Mouse (Mus musculus): ENCODE measurements around the gene Hgd. TPM values are rescaled to one million over a fixed set of nuclear protein-coding genes. Genes with fewer than 3 reads are reported as not detected.

Gene Hgd
- total RNA-seq, 2 experiments from 2014 or later: not detected

GRCm38 (mm10) chr16:37575325-37575724 is 4.6 kb upstream of the Hgd start:
- intact Hi-C loops (cut with DNase I): no loop called here
- DNase-seq (ENCODE audit: low spot score in 2 of 2): no peak

- DNase-seq (ENCODE audit: low spot score in 2 of 2): no peak
Observed at GRCm38 (mm10) chr16:37579591-37579990, 362 bp upstream of the Hgd start.

GRCm38 (mm10) chr16:37580651-37581050 is 698 bp downstream of the Hgd start:
- intact Hi-C loops (cut with DNase I): no loop called here
- no peak for DNase-seq (ENCODE audit: low spot score in 2 of 2)

More at GRCm38 (mm10) chr16:37579591-37579990, 362 bp upstream of the Hgd start:
- intact Hi-C loops (cut with DNase I): no loop called here

GRCm38 (mm10) chr16:37581901-37582300 is 1.9 kb downstream of the Hgd start:
- intact Hi-C loops (cut with DNase I): no loop called here
- DNase-seq (ENCODE audit: low spot score in 2 of 2): no peak

GRCm38 (mm10) chr16:37583306-37583705 is 3.4 kb downstream of the Hgd start:
- no peak for DNase-seq (ENCODE audit: low spot score in 2 of 2)
- intact Hi-C loops (cut with DNase I): no loop called here

GRCm38 (mm10) chr16:37583801-37584200 is 3.8 kb downstream of the Hgd start:
- DNase-seq (ENCODE audit: low spot score in 2 of 2): peak in 1 of 2 experiments; percentile 31
- intact Hi-C loops (cut with DNase I): no loop called here

- peak; percentile 58 to 65 for DNase-seq (ENCODE audit: low spot score in 2 of 2)
- intact Hi-C loops (cut with DNase I): no loop called here
Observed at GRCm38 (mm10) chr16:37584218-37585035, 4.5 kb downstream of the Hgd start.

- intact Hi-C loops (cut with DNase I): no loop called here
- DNase-seq (ENCODE audit: low spot score in 2 of 2): no peak
Observed at GRCm38 (mm10) chr16:37585129-37585563, 5.2 kb downstream of the Hgd start.

GRCm38 (mm10) chr16:37590921-37591320 is 11.0 kb downstream of the Hgd start:
- DNase-seq (ENCODE audit: low spot score in 2 of 2): no peak
- intact Hi-C loops (cut with DNase I): no loop called here

- DNase-seq (ENCODE audit: low spot score in 2 of 2): no peak
- intact Hi-C loops (cut with DNase I): no loop called here
Observed at GRCm38 (mm10) chr16:37591551-37591950, 11.6 kb downstream of the Hgd start.

GRCm38 (mm10) chr16:37597412-37597811 is 17.5 kb downstream of the Hgd start:
- intact Hi-C loops (cut with DNase I): no loop called here

GRCm38 (mm10) chr16:37598463-37598862 is 18.5 kb downstream of the Hgd start:
- intact Hi-C loops (cut with DNase I): no loop called here
- DNase-seq (ENCODE audit: low spot score in 2 of 2): no peak

More at GRCm38 (mm10) chr16:37597412-37597811, 17.5 kb downstream of the Hgd start:
- no peak for DNase-seq (ENCODE audit: low spot score in 2 of 2)

- intact Hi-C loops (cut with DNase I): no loop called here
- no peak for DNase-seq (ENCODE audit: low spot score in 2 of 2)
Observed at GRCm38 (mm10) chr16:37599326-37599725, 19.4 kb downstream of the Hgd start.

- intact Hi-C loops (cut with DNase I): no loop called here
- DNase-seq (ENCODE audit: low spot score in 2 of 2): no peak
Observed at GRCm38 (mm10) chr16:37603431-37603830, 23.5 kb downstream of the Hgd start.

- no peak for DNase-seq (ENCODE audit: low spot score in 2 of 2)
- intact Hi-C loops (cut with DNase I): no loop called here
Observed at GRCm38 (mm10) chr16:37604243-37604642, 24.3 kb downstream of the Hgd start.

GRCm38 (mm10) chr16:37610333-37610732 is 30.4 kb downstream of the Hgd start:
- DNase-seq (ENCODE audit: low spot score in 2 of 2): peak; percentile 45 to 49
- intact Hi-C loops (cut with DNase I): no loop called here

- DNase-seq (ENCODE audit: low spot score in 2 of 2): no peak
Observed at GRCm38 (mm10) chr16:37611072-37611471, 31.1 kb downstream of the Hgd start.

GRCm38 (mm10) chr16:37612013-37612412 is 32.1 kb downstream of the Hgd start:
- intact Hi-C loops (cut with DNase I): no loop called here

More at GRCm38 (mm10) chr16:37611072-37611471, 31.1 kb downstream of the Hgd start:
- intact Hi-C loops (cut with DNase I): no loop called here

GRCm38 (mm10) chr16:37614540-37614939 is 34.6 kb downstream of the Hgd start:
- intact Hi-C loops (cut with DNase I): no loop called here
- DNase-seq (ENCODE audit: low spot score in 2 of 2): no peak

More at GRCm38 (mm10) chr16:37612013-37612412, 32.1 kb downstream of the Hgd start:
- DNase-seq (ENCODE audit: low spot score in 2 of 2): no peak

- DNase-seq (ENCODE audit: low spot score in 2 of 2): no peak
- intact Hi-C loops (cut with DNase I): no loop called here
Observed at GRCm38 (mm10) chr16:37615429-37615828, 35.5 kb downstream of the Hgd start.

GRCm38 (mm10) chr16:37616104-37616503 is 36.2 kb downstream of the Hgd start:
- intact Hi-C loops (cut with DNase I): no loop called here
- DNase-seq (ENCODE audit: low spot score in 2 of 2): no peak

Data from left cerebral cortex, postnatal 36 days (tissue).